Mouse (Mus musculus) cortical plate, adult 2 months (tissue): ENCODE results near the gene Wdr49.

ENCODE experiments used
- CTCF ChIP-seq: fragments of 200-500 bp; IDR thresholded peaks from 2 replicates; pipeline ENCODE4 v1.5.1; 2011; ENCODE audit warnings: mild to moderate bottlenecking, control low read depth, low read length; ENCODE audit not compliant: insufficient read depth; ENCODE audit errors: extremely low read depth
- POLR2A ChIP-seq: fragments of 200-500 bp; IDR thresholded peaks from 2 replicates; pipeline ENCODE4 v1.6.1; 2011; ENCODE audit warnings: mild to moderate bottlenecking, low read length, control low read depth; ENCODE audit not compliant: insufficient read depth; ENCODE audit errors: extremely low read depth

DNA sequence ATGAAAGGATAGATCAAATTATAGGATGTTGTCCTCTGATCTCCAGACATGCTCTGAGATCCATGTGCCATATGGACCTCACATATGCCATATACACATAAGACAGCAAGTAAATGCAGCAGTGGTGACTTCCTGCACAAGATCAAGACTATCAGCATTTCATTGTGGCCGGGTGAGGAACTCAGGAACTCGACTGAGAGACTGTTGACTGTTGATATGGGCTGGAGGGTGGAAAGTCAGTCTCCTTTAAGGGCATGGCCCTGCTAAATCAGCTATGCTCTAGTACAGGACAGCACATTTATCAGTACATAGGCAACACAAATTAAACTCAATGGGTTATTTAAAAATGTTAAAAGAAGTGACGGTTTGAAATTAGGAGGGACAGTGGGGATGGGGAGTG, 173.7 kb downstream of the Wdr49 start:
- TF ChIP-seq CTCF (no peak), POLR2A (no peak)
